Mouse (Mus musculus): ENCODE measurements around the gene Bag6.

Gene Bag6

DNA sequence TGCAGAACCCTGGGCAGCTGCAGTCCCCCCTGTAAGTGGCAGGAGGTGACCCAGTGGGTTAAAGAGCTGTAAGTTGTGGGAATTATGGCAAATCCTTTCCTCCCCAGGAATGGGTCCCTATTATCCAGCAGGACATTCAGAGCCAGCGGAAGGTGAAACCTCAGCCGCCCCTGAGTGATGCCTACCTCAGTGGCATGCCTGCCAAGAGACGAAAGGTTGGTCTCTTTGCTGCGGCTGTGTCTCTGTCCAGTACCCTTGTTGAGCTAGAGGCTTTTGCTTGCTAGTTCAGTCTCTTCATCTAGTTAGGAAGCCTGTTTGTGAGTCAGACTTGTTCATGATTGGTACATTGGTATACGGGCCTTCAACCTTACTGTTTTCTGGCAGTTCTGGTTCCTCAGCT lies 11.2 kb downstream of the Bag6 start:
- DNase-seq (ENCODE audit: extremely low read depth, low read depth) = no peak

DNA sequence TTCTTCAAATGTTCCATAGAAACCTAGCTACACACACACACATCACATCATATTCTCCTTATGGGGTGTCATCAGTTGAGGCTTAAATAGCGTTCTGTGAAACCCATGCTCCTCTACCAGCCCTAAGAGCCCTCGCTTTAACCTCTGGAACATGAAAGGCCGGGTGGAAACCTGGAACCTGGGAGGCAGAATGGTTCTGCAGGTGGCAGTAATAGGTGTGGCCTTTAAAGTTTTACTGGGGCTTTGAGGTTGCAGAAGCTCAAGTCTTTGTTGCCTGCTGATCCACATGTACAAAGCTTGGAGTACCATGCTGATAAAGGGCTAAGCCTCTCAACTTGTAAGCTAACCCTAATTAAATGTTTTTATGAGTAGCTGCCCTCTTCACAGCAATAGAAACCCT lies 12.4 kb downstream of the Bag6 start:
- DNase-seq (ENCODE audit: extremely low read depth, low read depth) = no peak

DNA sequence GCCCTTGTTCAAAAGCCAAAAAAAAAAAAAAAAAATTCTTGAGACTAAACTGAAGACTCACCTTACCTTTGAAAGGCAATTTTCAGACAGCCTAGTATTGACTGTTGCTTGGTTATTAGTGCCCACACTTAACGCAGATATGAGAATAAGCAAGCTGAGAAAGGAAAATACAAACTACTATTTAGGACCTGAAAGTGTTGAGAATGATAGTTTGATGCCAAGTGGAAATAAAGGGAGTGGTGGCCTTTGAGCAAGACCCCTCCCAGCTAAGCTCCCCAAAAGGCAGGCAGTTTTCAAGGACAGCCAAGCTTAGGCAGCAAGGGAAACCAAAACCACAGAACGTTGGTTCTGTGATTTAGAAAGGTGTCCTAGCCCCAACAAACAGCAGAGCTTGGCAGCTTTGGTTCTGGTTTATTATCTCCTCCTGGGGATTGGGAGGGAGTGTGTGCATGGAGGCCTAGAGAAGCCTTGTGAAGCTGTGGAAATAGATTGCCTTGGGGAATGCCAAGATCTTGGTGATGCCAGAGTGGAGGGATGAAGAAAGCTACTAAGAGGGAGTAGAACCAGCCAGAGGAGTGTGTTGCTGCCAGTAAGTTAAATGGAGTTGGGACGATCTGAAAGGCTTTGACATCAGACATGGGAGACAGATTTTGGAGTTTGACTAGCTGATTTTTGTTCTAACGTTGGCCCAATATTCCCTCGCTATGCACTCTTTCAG lies 13.1 kb downstream of the Bag6 start:
- DNase-seq (ENCODE audit: extremely low read depth, low read depth) = no peak

DNA sequence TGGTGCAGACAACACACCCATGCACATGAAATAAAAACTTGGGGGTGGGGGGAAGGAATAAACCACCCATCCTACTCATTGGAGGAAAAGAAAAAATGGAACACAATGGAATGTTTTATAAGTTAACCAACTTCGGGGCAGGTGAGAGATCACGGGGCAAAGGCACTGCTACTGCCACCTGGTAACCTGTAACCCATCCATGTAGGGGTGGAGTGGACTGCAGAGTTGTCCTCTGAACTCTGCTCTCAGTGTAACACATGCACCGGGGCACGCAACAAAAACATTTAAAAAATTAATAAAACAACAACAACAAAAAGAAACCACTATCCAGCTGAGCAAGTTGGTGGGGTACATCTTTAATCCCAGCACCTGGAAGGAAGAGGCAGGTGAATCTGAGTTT lies 17.1 kb downstream of the Bag6 start:
- no peak for DNase-seq (ENCODE audit: extremely low read depth, low read depth)

DNA sequence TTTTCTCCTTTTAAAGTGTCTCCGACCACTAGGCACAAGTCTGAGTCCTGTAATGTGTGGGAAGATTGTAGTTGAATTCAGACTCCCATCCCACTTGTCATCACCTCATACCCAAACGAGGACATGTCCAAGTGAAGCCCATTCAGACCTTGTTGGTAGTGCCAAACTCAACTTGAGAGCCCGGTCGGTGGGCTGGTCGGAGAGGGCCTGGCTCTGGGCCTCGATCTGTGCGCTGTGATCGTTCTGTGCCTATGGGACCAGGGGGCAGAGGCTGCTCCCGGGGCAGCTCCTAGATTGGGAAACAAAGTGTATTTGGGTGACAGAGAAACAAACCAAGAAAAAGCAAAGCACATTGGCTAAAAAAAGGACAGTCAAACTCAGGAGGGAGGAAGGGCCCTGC lies 18.1 kb downstream of the Bag6 start:
- no peak for DNase-seq (ENCODE audit: extremely low read depth, low read depth)

DNA sequence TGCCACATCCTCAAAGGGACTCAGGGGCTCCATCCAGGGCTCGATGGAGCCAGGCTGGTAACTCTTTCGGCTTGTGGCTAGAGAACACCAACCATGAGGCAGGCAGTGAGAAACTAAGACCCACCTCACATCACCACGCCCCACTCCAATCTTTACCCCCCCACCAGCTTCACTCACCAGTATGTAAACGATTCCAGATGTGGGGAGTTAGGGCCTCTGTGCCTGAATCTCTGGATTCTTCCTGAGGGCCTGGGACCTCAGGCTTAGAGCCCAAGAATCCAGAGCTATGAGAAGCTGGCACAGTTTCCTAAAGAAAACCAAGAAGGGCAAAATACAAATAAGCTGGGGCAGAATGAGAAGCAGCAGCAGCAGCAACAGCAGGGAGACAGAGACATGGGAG lies 19.0 kb downstream of the Bag6 start:
- DNase-seq (ENCODE audit: extremely low read depth, low read depth) = no peak

DNA sequence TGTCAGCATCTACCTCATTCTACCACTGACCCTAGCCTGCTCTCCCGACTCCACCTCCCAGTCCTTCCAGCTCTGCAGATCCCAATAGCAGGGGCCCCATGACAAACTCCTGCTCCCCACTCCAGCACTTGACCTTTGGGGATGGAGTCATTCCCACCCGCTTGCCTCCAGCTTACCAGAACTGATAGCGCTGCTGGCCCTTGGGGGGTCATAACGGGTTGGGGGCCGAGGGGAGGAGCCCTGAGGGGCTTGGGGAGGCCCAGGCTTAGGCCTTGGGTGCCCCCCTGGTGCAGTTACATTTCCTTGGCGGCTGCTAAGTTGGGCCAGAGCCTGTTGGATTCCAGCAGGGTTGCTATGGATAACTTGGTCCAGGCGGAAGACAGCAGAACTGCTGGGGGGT lies 19.6 kb downstream of the Bag6 start:
- no peak for DNase-seq (ENCODE audit: extremely low read depth, low read depth)

DNA sequence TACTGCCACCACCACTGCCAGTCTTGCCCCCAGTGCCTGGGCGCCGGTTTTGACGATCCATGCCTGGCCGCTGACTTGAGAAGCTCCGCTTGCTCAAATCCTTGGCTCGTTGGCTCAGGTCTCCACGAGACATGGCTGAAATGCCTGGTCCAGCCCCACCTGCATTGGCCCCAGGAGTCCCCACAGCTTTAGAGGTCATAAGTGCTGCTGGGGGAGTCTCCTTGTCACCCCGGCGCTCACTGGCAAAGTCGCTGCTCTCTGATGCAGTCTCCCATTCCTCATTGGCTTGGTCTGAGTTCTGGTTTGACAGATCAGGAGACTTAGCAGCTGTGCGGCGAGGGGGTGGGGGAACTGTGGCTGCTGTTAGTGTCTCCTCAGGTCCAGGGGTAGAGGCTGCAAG lies 20.5 kb downstream of the Bag6 start:
- DNase-seq (ENCODE audit: extremely low read depth, low read depth) = no peak

DNA sequence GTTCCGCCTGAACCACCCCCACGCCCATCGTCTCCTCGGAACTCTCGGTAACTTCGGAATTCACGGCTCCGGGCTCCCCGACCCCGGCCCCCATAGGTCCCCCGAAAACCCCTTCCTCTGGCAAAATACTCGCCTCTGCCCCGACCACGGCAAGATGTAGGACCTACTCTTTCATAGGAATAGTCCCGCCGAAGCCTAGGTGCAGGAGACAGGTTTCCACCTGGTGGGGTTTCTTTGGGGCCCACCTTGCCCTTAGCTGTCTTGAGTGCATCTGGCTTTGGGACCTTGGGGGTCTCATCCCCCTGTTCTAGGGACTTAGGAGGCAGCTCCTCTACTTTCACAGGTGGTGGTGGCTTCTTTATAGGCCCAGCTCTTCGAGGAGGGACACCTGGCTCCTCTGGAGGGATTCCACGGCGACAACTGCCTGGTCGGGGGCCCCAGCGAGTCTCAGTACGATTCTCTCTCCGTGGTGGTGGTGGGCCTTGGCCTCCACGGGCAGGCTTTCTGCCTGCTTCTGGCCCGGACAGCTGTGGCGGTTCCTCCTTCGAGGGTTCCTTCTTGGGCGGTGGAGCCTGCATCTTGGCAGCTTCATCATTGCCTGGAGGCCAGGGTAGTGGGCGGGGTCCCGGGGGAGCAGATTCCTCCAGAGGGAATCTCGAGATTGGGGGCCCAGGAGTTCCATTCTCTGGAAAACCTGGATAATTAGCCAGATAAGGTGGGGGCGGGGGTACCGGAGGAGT lies 21.7 kb downstream of the Bag6 start:
- no peak for DNase-seq (ENCODE audit: extremely low read depth, low read depth)

DNA sequence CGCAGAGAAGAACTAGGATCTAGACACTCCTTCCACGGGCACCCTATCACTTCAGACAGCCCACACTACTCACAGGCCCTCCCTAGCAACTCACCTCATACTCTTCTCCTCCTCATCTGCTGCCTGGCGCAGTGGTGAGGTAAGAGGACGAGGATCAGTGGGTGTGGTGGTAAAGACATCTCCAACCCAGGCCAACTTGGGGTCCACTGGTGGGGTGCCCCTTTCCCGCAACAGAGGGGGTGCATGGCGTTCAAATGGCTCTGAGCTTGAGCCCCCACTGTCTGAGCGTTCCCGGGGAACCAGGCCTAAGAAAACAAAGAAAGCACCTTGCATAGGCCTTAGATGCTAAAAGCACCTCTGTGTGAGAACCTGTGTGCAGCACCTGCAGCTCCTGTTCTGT lies 22.3 kb downstream of the Bag6 start:
- no peak for DNase-seq (ENCODE audit: extremely low read depth, low read depth)

DNA sequence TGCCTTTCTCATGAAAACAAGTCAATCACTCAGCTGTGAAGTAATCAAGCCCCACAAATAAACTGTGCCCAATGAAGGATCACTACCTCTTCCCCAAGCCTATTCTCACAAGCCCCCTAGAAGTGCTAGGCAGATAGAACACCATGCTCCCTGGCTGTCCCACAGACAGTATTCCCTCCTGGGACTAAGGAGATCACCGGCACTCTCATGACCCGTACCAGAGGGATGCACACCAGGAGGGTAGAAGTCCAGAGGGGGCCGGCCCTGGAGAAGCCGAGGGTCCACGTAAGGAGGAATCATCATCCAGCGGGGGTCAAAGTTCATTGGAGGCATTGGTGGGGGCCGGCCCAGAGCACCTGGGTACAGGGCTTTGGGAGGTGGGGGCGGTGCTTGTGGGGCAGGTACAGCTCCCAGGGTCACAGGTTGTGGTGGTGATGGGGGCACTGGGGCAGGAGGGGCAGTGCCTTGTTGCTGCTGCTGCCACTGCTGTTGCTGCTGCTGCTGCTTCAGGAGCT lies 22.7 kb downstream of the Bag6 start:
- DNase-seq (ENCODE audit: extremely low read depth, low read depth) = no peak

DNA sequence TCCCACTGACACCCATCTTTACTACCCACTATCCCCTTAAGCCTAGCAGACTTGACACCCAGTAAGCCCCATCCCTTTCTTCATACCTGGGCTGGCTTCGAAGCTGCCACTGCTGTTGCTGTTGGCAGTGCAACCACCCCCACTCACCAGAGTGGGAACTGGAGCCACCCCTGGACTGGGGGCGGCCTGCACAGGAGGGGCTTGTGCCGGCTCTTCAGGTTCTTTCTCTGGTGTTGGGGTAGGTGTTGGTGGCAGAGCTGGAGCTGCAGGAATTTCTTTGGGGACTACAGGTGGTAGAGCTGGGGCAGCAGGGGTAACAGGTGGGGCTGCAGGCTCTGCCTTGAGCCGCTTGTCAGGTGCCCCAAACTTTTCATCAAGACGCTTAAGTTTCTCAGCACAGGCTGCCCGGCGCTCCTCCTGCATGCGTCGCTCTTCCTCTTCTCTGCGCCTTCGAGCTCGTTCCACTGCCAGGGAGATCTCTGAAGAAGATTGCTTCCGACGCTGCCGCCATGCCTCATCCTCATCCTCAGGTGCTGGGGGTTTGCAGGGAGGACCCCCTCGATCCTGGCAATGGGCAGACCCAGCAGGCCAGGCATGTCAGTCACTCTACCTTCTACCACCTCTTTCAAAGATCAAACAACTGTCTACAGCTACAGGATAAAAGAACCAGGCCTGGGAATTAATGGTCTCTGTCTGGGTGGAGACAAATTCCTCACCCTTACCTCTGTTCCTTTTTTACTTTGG lies 24.0 kb downstream of the Bag6 start:
- DNase-seq (ENCODE audit: extremely low read depth, low read depth) = no peak

DNA sequence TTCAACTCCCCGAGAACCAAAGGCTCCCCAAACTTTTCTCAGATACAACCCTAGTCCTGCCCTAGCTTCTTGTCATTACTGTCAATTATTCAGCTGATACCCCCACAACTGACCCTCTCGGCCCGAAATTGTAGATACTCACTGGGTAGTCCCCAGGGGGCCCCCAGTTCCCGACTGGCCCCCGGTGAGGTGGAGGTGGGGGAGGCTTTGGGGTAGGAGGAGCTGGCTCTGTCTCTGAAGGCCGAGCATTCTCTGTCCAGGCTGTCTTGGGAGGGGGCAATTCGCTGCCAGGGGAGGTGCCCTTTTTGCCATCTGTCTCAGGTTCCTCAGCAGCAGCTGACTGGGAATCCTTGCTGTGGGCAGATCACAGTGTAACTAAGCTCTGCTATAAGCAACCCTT lies 24.7 kb downstream of the Bag6 start:
- DNase-seq (ENCODE audit: extremely low read depth, low read depth) = no peak

DNA sequence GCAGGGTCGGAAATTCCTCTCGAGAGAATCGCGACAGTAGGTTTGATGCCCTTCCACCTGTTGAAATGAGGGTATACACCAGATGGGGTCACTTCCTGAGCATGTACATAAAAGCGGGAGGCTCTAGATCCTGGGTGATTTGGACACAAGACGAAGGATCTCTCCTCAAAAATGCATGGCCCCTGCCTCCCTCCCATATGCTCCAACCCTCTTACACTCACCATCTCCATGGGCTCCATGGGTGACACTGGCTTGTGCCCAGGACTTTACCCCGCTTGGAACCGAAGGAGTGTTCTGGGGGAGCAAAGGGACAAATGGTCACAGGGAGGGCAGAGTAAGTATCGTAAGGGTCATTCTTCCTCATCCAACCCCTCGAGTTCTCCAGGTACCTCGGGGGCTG lies 26.4 kb downstream of the Bag6 start:
- no peak for DNase-seq (ENCODE audit: extremely low read depth, low read depth)

DNA sequence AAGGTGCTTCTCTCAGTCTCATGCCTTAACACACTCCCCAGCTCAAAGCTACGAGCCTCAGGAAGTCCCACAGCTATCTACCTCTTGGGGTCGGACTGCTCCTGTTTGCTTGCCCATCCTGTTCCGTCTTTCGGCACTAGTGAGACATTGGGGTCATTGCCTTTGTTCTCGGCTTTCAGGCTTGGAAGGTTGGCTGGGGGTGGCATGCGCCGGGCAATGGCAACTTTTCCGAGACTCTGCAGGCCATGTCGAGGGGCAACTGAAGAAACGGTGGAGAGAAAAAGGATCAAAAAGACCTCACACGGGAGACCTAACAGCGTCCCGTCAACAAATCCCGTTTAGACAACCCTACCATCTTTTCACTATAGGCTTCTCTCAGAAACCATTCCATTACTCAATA lies 27.1 kb downstream of the Bag6 start:
- no peak for DNase-seq (ENCODE audit: extremely low read depth, low read depth)

DNA sequence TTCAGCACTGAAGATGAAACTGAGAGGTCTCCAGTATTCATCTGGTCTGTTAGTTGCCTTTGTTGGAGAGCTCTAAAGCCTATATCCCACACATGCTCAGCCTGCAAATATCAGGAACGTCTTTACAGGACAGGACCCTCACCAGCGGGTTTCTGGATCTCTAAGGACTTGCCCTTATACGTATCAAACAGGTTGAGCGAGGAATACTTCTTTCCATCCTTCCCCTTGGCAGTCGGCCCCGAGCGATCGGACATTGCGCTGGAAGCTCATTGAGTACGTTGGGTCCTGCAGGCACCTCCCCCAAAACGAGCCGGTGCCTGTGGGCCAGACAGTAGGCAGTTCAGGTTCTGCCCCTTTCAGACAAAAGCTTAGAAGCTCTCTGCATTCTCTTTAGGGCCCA lies 27.8 kb downstream of the Bag6 start:
- no peak for DNase-seq (ENCODE audit: extremely low read depth, low read depth)

DNA sequence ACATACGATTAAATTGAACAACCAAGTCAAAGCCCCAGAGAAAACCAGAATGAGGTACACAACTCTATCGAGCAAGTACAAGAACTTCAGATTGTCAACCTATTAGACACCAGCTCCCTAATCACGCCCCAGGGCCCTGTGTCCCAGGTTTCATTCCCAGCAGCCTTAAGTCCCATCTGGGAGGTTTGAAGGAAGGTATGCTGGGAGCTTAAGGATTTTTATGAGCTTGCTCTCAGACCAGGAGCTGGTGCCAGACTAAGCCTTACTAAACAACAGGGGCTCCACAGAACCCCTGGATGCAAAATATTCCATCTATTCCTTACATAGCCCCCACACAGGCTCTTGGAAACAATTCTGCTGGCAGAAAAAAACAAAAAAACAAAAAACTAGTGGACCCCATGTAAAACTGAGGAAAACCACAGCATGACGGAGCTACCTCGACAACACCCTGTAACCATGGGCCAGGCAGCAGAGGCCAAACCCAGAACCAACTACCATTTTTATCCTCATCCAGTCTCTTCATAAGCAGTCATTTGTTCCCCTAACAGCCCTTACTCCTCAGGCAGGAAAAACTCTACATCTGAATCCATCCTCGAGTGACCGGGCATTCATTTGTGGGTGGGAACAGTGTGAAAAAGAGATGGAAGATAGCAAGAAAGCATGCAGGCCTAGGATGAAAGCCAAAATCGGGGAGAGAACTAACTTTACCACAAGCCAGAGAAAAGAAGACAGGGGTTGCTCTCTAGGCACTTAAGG lies 28.5 kb downstream of the Bag6 start:
- DNase-seq (ENCODE audit: extremely low read depth, low read depth) = no peak

DNA sequence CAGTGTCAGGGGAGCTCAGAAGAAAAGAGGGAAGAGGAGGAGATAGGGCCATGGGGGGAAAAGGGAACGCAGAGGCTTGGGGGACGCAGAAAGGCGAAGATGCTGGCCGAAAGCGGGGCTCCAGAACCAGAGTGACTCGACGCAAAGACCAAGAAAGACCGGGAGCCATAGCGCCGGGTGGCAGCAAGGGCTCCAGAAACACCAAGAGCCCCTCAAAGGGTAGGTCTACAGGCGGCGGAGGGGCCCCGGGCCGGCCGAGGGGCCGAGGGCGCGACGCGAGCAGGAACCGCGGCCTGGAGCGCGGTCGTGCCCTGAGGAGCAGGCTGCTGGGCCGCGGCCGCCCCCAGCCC lies 29.2 kb downstream of the Bag6 start:
- no peak for DNase-seq (ENCODE audit: extremely low read depth, low read depth)

DNA sequence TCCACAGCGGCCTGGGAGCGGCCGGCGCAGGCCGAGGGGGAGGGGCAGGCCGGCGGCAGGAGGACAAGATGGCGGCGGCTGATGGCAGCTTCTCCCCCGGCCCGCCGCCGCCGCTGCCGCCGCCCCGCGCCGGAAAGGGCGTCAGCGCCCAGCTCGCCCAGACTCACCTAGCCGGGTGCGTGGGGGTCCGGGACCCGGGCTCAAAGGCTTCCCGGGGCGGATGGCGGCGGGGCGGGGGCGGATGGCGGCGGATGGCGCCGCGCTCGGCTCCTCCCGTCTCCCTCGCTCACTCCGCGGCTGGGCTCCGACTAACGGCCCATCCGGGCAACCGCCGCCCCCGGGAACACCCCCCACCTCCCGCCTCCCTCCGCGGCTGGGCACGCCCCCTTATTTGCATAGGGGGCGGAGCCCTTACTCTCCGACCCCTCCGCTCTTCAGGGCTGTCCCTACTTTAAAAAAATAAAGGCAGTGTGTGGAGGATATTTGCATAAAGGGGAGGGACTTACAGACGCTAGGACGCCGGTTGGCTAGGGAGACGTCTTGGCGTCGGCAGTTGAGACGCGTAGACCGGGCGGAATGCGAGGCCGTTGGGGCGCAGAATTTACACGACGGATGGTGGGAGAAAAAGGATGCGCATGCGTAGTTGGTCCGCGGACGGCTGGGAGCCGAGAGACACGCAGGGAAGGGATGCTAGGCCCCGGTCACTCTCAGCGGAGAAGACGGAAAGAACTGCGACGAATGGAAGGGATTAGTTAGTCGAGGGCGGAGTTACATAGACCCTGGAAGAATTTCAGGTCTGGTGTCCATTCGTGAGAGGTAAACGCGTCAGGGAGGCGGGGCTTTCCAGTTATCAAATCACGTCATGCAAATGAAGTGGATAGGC lies 29.8 kb downstream of the Bag6 start, which contains the start of gene Prrc2a:
Gene Prrc2a (minus strand): TSS at position 330 of the 883 bp plus-strand sequence.
- peak; percentile 90 for DNase-seq (ENCODE audit: extremely low read depth, low read depth)

DNA sequence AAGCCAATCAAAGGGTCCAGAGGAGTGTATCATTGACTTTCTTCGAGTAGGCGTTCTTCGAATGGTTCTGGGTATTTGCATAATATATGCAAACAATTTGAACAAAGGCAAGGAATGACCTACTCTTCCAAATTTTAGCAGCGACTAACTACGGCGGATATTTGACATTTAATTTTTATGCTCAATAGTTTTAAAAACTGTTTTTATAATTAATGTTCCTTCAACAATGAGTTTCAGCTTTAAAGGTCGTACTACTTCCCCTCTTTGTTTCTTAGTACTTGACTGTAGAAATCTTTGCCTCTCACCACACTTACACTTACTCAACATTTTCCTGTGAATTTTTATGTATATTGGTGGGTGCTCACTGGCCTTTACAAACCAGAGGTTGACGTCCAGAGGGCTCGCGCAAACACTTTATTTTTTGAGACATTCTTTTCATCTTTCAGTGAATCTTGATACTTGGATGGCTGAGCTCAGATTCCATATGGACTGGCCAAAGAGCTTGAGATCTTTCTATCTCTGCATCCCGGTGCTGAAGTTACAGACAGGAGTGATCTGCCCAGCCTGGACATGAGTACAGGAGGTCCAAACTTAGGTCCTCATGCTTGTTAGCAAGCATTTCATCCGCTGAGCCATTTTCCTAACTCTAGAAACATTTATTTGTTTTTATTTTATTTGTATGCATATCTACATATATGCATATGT lies 30.6 kb downstream of the Bag6 start:
- DNase-seq (ENCODE audit: extremely low read depth, low read depth) = no peak

Measured in MEL-GATA-1-ER (cell line).